Mouse (Mus musculus) thymus, adult 2 months (tissue): ENCODE results near the gene Iqch. TPM values are rescaled to one million over a fixed set of nuclear protein-coding genes. Genes with fewer than 3 reads are reported as not detected.
A peak's percentile ranks its signal among the peaks of the same experiment; 100 is the strongest.

Experiments
- DNase-seq: peaks from one replicate; pipeline ENCODE4 v3.0.0; 2021
- H3K27ac ChIP-seq: fragments of 200-500 bp; 2 replicates; pipeline ENCODE4 v1.5.1; 2012; ENCODE audit warnings: low read length, control low read depth; ENCODE audit not compliant: control insufficient read depth, insufficient read depth
- H3K27me3 ChIP-seq: fragments of 200-500 bp; 2 replicates; pipeline ENCODE4 v1.6.1; 2012; ENCODE audit warnings: mild to moderate bottlenecking, low read length, moderate library complexity, mixed read lengths; ENCODE audit not compliant: control insufficient read depth, insufficient read depth
- H3K36me3 ChIP-seq: fragments of 200-500 bp; 2 replicates; pipeline ENCODE4 v1.6.1; 2012; ENCODE audit warnings: mild to moderate bottlenecking, low read length, moderate library complexity; ENCODE audit not compliant: control insufficient read depth, insufficient read depth
- H3K4me1 ChIP-seq: fragments of 200-500 bp; replicated peaks from 2 replicates; pipeline ENCODE4 v1.6.1; 2012; ENCODE audit warnings: low read length; ENCODE audit not compliant: control insufficient read depth, insufficient read depth
- H3K4me3 ChIP-seq: fragments of 200-500 bp; 2 replicates; pipeline ENCODE4 v1.5.1; 2012; ENCODE audit warnings: mild to moderate bottlenecking, low read length, control low read depth, moderate library complexity; ENCODE audit not compliant: control insufficient read depth, insufficient read depth
- CTCF ChIP-seq: fragments of 200-500 bp; IDR thresholded peaks from 2 replicates; pipeline ENCODE4 v1.5.1; 2012; ENCODE audit warnings: mild to moderate bottlenecking, control low read depth, low read length, moderate library complexity, borderline replicate concordance; ENCODE audit not compliant: control insufficient read depth, poor library complexity, insufficient read depth; ENCODE audit errors: extremely low read depth
- POLR2A ChIP-seq: fragments of 200-500 bp; IDR thresholded peaks from 2 replicates; pipeline ENCODE4 v1.6.1; 2012; ENCODE audit warnings: mild to moderate bottlenecking, low read length, control low read depth, moderate library complexity; ENCODE audit not compliant: control insufficient read depth, poor library complexity, insufficient read depth; ENCODE audit errors: extremely low read depth
- WGBS: fragments of 180-500 bp; shearing (Covaris S2); methylation state at CpG from one replicate; pipeline ENCODE4 v1.1.7; 2018; 5-methylcytosine and 5-hydroxymethylcytosine counted together
- polyA plus RNA-seq: library from polyadenylated mRNA; depleted of rRNA; stranded (reverse); fragments of >200 nt; gene quantifications from 2 replicates; pipeline ENCODE4 v1.2.3, GENCODE M21; 2012; rRNA removed

The Iqch gene
- 0.08 and 0.16 TPM in 2 replicates for polyA plus RNA-seq

DNA sequence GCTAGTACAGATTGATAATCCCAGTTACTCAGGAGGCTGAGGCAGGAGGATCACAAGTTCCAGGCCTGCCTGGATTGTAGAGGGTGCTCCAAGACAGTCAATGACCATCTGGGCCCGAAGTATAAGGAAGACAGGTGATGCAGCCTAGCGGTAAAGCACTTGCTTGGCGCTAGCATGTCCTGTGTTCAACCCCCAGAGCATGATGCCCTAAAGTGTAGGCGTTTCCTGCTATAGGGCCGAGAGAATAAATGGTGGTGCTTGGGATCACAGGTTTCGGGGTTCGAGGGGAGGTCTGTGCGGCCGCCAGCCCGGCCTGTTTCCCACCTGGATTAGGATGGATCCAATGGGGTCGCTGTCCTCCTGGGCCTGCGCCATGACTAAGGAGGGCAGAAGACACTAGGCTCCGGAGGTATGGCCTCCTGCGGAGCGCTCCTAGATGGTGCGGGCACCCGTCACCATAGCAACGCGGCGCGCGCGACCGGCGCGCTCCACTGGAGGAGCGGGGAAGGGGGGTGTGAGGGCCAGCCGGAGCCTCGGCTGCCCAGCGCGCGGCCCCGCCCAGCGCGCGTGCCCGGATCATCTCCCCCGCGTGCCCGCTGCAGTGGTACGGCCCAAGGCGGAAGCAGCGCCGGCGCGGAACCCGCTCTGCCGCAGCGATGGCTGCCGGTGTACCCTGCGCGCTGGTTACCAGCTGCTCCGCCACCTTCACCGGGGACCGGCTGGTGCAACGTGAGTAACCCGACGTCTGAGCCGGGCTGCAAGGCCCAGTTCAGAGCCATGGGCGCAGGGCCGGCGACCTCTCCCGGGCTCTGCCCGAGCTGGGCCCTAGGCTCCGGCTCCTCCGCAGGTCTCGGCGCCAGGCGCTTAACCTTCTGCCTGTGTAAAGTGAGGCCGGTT, at the start of gene Iqch, which contains the start of gene Aagab:
Gene Iqch (minus strand): TSS at position 451 of the 897 bp plus-strand sequence.
Gene Aagab (plus strand): TSS at position 618 of the 897 bp plus-strand sequence.
- peak; percentile 99 for DNase-seq
- no peaks in the 10 kb centered on the region for H3K27me3 ChIP-seq
- peak within 1 kb of the TSS; percentile 73 for H3K4me3 ChIP-seq
- H3K27ac ChIP-seq, result peak within 1 kb of the TSS; percentile 90
- WGBS, result under 1% methylated on average over 70 of the region's 70 CpGs
- no peaks in the 10 kb centered on the region for H3K36me3 ChIP-seq
- peaks cover 10% of the 10 kb centered on the region for H3K4me1 ChIP-seq
- TF ChIP-seq POLR2A, result peak; percentile 97
- peak; percentile 64; the same call in 1 of the 2 replicates for TF ChIP-seq CTCF

DNA sequence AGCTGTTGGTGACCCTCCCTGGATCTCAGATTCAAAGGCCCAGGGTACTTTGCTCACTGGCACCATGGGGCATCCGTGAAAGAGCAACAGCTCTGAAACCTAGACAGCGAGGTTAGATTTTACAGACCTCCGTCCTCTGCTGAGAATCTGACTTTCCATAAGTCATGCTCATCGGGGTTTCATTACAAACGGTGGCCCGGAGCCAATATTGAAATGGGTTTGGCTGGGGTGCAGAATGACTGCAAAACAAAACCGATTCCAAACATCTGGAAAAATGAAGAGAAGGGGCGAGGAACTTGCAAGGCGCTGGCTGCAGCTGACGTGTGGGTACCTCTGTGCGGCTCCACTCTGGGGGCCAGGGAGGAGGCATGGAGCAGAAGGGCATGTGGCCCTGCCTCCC, 49.3 kb upstream of the Iqch start:
- TF ChIP-seq CTCF (no peak), POLR2A (no peak)
- H3K4me1 ChIP-seq, result peaks cover 4% of the 10 kb centered on the region; the same call in 1 of the 2 replicates
- H3K27me3 ChIP-seq, result no peaks in the 10 kb centered on the region
- no peak overlapping the region for H3K4me3 ChIP-seq
- WGBS, result 98% methylated on average over 11 of the region's 11 CpGs
- DNase-seq, result no peak
- H3K36me3 ChIP-seq, result peaks cover 34% of the 10 kb centered on the region
- H3K27ac ChIP-seq, result no peak overlapping the region

DNA sequence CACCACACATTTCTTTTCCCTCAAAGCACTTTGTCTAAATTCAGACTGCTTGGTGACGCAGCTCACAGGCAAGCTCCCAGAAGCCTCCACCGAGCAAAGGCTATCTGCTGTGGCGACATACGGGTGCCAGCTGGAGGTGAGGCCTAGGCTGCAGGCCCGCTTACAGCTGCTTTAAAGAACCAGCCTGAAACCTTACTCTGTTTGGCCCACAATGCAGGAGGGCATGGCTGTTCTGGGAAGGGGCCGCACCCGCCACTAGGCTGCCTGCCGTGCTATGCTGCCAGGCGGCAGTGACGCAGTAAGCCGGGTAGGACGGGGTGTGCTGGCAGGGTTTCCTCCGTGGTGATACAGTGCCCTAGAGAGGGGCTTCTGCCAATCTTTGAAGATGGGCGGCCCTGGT, 48.6 kb upstream of the Iqch start:
- WGBS, result 91% methylated on average over 14 of the region's 14 CpGs
- no peak for TF ChIP-seq CTCF
- TF ChIP-seq POLR2A, result no peak
- peaks cover 4% of the 10 kb centered on the region; the same call in 1 of the 2 replicates for H3K4me1 ChIP-seq
- no peak overlapping the region for H3K4me3 ChIP-seq
- no peak for DNase-seq
- no peaks in the 10 kb centered on the region for H3K27me3 ChIP-seq
- peaks cover 34% of the 10 kb centered on the region for H3K36me3 ChIP-seq
- H3K27ac ChIP-seq, result no peak overlapping the region

DNA sequence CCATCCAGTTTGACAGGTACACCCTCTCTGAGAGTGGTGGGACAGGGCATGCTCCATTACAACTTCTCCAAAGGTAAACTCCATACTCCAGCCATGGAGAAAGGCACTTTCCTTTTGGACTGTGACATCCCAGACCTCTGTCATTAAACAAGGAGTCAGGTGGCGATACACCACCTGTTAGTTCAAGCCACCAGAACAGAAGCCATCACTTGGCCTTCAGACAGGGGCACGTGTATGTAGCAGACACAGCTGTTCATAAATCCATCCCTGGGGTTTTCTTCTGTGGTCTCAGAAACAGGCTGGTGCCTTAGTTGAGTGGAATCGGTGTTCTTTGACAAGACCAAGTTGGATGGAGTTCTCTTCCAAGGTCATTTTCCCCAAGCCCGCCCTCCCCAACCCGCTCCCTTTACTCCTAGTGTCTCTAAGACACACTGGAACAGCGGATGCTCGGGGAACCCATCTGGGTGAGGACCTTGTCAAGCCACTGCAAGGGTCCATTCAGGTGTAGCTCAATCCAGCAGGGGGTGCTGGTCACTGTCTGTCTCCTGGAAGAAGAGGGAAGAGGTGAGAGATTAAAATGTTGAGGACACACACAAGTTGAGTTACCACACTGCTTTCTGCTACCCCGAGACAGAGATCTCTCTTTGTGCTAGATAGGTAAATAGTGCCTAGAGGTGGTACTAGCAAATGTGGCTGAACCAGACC, 47.7 kb upstream of the Iqch start:
- 92% methylated on average over 8 of the region's 8 CpGs for WGBS
- no peak overlapping the region for H3K27ac ChIP-seq
- H3K36me3 ChIP-seq, result peaks cover 34% of the 10 kb centered on the region
- H3K4me3 ChIP-seq, result no peak overlapping the region
- peak; percentile 58 for DNase-seq
- no peaks in the 10 kb centered on the region for H3K27me3 ChIP-seq
- peaks cover 4% of the 10 kb centered on the region; the same call in 1 of the 2 replicates for H3K4me1 ChIP-seq
- TF ChIP-seq POLR2A, result no peak
- 0 out of 2 replicates have a peak, but pooled peaks have one; percentile 23 for TF ChIP-seq CTCF

DNA sequence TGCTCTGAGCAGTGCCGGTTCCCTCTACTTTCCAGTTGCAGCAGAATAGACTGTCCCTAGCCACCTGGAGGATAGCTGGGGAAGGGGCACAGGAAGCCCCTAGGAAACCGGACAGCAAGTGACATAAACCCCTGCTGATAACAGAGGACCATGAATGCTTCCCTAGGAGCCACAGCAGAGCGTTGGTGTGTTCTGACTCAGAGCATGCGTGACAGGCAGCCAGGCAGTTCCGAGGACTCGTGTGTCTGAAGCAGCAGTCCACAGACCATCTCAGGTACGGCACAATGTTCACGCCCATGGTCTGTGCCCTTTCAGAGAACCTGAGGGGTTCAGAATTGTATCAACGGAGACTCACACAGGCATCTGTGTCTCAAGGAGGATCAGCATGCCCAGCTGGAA, 46.2 kb upstream of the Iqch start:
- no peak overlapping the region for H3K4me3 ChIP-seq
- no peak for DNase-seq
- no peak for TF ChIP-seq POLR2A
- TF ChIP-seq CTCF, result no peak
- H3K27me3 ChIP-seq, result no peaks in the 10 kb centered on the region
- peaks cover 4% of the 10 kb centered on the region; the same call in 1 of the 2 replicates for H3K4me1 ChIP-seq
- WGBS, result 96% methylated on average over 9 of the region's 9 CpGs
- peaks cover 39% of the 10 kb centered on the region for H3K36me3 ChIP-seq
- H3K27ac ChIP-seq, result no peak overlapping the region

DNA sequence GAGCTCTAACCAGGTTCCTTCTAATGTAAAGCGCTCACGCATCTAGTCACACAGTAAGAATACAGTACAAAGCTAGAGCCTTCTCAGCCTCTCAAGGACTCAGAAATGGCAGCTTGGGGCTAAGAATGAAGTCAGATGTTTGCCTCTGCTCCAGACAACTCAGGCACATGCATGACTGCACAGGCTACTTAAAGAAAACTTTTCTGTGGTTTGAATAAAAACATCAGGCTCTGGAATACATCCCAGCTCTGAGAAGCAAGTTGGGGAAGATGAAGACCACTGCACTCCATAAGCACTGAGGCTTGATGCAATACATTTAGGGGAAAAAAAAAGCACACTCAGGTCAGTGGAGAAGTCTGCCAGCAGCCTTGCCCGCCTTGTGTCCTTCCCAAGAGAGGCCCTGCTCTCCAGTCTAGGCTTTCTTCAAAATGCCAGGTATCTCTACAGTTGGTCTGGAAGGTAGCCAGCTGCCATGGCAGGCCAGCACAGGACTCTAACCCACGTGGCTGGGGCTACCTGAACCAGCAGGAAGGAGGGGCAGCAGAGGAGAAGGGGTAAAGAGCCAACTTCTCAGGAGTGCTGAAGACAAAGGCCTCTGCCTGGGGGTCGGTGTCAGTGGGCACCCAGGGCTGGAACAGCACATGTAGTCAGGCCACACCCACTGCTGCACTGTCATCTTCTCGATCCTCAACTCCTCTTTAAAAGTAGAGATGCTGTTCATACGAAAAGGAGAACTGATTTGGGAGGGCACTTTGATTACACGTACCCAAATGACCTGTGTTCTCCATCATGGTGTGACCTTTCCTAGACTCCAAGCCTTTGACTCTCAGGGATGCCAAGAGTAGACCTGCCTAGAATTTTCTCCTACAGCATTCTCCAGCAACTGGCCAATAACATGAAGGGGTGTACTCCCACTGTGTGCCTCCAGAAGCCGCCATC, 45.6 kb upstream of the Iqch start:
- no peak for DNase-seq
- peaks cover 4% of the 10 kb centered on the region; the same call in 1 of the 2 replicates for H3K4me1 ChIP-seq
- H3K27me3 ChIP-seq, result no peaks in the 10 kb centered on the region
- TF ChIP-seq POLR2A (no peak), CTCF (no peak)
- no peak overlapping the region for H3K27ac ChIP-seq
- peaks cover 39% of the 10 kb centered on the region for H3K36me3 ChIP-seq
- H3K4me3 ChIP-seq, result no peak overlapping the region
- 63% methylated on average over 9 of the region's 9 CpGs for WGBS
